7 mouse cellular contexts compared by ENCODE assay signal in genomic region chr11:59472326-59472677, GRCm38 (mm10). TPM values are rescaled to one million over a fixed set of nuclear protein-coding genes. Genes with fewer than 3 reads are reported as not detected.
DNase-seq lines count a peak whose midpoint lies in the region; ATAC-seq lines count a peak whose summit lies in the region.

Gene Zfp867, minus strand, starts transcription at chr11:59472474.

- no peaks in the 10 kb centered on the region for H3K36me3 ChIP-seq in embryonic facial prominence, embryonic 12.5 days
- H3K36me3 ChIP-seq in limb, embryonic 10.5 days, result no peaks in the 10 kb centered on the region
- H3K36me3 ChIP-seq in midbrain, embryonic 12.5 days, result no peaks in the 10 kb centered on the region

- peak within 1 kb of the TSS; percentile 76 for H3K4me2 ChIP-seq in embryonic facial prominence, embryonic 12.5 days (replicated peaks)
- peak within 1 kb of the TSS; percentile 76 for H3K4me2 ChIP-seq in midbrain, embryonic 12.5 days (replicated peaks)

- peak within 1 kb of the TSS; percentile 56 for H3K4me3 ChIP-seq in embryonic facial prominence, embryonic 12.5 days
- peak within 1 kb of the TSS; percentile 89 for H3K4me3 ChIP-seq in limb, embryonic 10.5 days
- H3K4me3 ChIP-seq in midbrain, embryonic 12.5 days, result peak within 1 kb of the TSS; percentile 76

- H3K9ac ChIP-seq in embryonic facial prominence, embryonic 12.5 days, result peak within 1 kb of the TSS; percentile 72
- H3K9ac ChIP-seq in midbrain, embryonic 12.5 days (replicated peaks), result peak within 1 kb of the TSS; percentile 70

- no peaks in the 10 kb centered on the region for H3K27me3 ChIP-seq in embryonic facial prominence, embryonic 12.5 days
- H3K27me3 ChIP-seq in limb, embryonic 10.5 days (ENCODE audit: low read depth, poor library complexity, severe bottlenecking), result no peaks in the 10 kb centered on the region
- H3K27me3 ChIP-seq in midbrain, embryonic 12.5 days, result no peaks in the 10 kb centered on the region

- peak; percentile 87 for ATAC-seq in embryonic facial prominence, embryonic 12.5 days (ENCODE audit: insufficient number of reproducible peaks, insufficient read depth, low FRiP score, low TSS enrichment)
- ATAC-seq in midbrain, embryonic 12.5 days (ENCODE audit: low FRiP score, low read depth), result peak; percentile 83

- WGBS in embryonic facial prominence, embryonic 12.5 days, result under 1% methylated on average over 19 of the region's 19 CpGs
- WGBS in limb, embryonic 10.5 days, result under 1% methylated on average over 19 of the region's 19 CpGs
- whole genome bisulfite sequencing in midbrain, embryonic 12.5 days, result under 1% methylated on average over 19 of the region's 19 CpGs

- peaks cover 7% of the 10 kb centered on the region for H3K4me1 ChIP-seq in embryonic facial prominence, embryonic 12.5 days
- peaks cover 9% of the 10 kb centered on the region for H3K4me1 ChIP-seq in limb, embryonic 10.5 days
- H3K4me1 ChIP-seq in midbrain, embryonic 12.5 days, result peaks cover 9% of the 10 kb centered on the region

- H3K9me3 ChIP-seq in embryonic facial prominence, embryonic 12.5 days, result no peaks in the 10 kb centered on the region
- H3K9me3 ChIP-seq in limb, embryonic 10.5 days (replicated peaks), result no peaks in the 10 kb centered on the region
- no peaks in the 10 kb centered on the region for H3K9me3 ChIP-seq in midbrain, embryonic 12.5 days

- peak within 1 kb of the TSS; percentile 52 for H3K27ac ChIP-seq in embryonic facial prominence, embryonic 12.5 days
- peak within 1 kb of the TSS; percentile 88 for H3K27ac ChIP-seq in limb, embryonic 10.5 days
- peak within 1 kb of the TSS; percentile 78 for H3K27ac ChIP-seq in midbrain, embryonic 12.5 days (replicated peaks)

- DNase-seq in adrenal gland, postnatal 36 days, result peak; percentile 93 to 94
- DNase-seq in heart, adult 18-20 months, result peak; percentile 89 to 92
- DNase-seq in kidney, adult 18-20 months, result peak; percentile 90
- peak; percentile 89 for DNase-seq in limb, embryonic 10.5 days (ENCODE audit: low spot score)
- peak; percentile 70 for DNase-seq in skeletal muscle tissue, adult 2 months (ENCODE audit: low read depth, low spot score)

RNA-seq across cellular contexts. Expression of gene Zfp867, which starts in this region (rescaled TPM):
- total RNA-seq in adrenal gland, postnatal 36 days (2021), result 1 to 10 TPM; 3.7 to 3.8 TPM
- polyA plus RNA-seq in embryonic facial prominence, embryonic 12.5 days (2016; fragmentation: Nextera tagmentation; extraction: Ambion mirVana), result 8.7 and 10.1 TPM in 2 replicates
- total RNA-seq in heart, adult 18-20 months (2021), result 1 to 10 TPM; 2.5 to 3.2 TPM
- polyA plus RNA-seq in limb, embryonic 10.5 days (2016; fragmentation: Nextera tagmentation; extraction: Ambion mirVana), result 5.7 and 7.9 TPM in 2 replicates
- polyA plus RNA-seq in midbrain, embryonic 12.5 days (2016; fragmentation: Nextera tagmentation; extraction: Ambion mirVana), result 11.3 and 12.0 TPM in 2 replicates

Comparison
In these comparisons a context has a peak if more than half of its experiments do, and no peak if none do; other contexts are left out.
1. Peak in every context shown above with its lines: DNase-seq, ATAC-seq, H3K4me3 ChIP-seq and H3K27ac ChIP-seq.